Mouse (Mus musculus) lung, postnatal 0 days (tissue): ENCODE measurements at regions not wholly inside any gene's neighbourhood (a gene's known extent, or its start where the extent isn't known, plus 50 kb on each side); places are given as distances from the start of the nearest gene placed in this dataset.

Source experiments
- CTCF ChIP-seq: IDR thresholded peaks from 2 replicates; pipeline ENCODE4 v1.5.1; 2016; ENCODE audit warnings: antibody characterized with exemption, mild to moderate bottlenecking
- EP300 ChIP-seq: IDR thresholded peaks from 2 replicates; pipeline ENCODE4 v1.6.1; 2016; ENCODE audit warnings: antibody characterized with exemption, mild to moderate bottlenecking, control low read depth

GRCm38 (mm10) chr5:148788690-148789089, 140.4 kb downstream of the Katnal1 start:
- TF ChIP-seq CTCF (no peak), EP300 (no peak)
